Mouse (Mus musculus): Measurements from ENCODE around the gene Ppp1r9b. TPM values are rescaled to one million over a fixed set of nuclear protein-coding genes. Genes with fewer than 3 reads are reported as not detected.

Ppp1r9b gene
- polyA plus RNA-seq, 1 experiment from 2014 or later = 70.2 TPM

DNA sequence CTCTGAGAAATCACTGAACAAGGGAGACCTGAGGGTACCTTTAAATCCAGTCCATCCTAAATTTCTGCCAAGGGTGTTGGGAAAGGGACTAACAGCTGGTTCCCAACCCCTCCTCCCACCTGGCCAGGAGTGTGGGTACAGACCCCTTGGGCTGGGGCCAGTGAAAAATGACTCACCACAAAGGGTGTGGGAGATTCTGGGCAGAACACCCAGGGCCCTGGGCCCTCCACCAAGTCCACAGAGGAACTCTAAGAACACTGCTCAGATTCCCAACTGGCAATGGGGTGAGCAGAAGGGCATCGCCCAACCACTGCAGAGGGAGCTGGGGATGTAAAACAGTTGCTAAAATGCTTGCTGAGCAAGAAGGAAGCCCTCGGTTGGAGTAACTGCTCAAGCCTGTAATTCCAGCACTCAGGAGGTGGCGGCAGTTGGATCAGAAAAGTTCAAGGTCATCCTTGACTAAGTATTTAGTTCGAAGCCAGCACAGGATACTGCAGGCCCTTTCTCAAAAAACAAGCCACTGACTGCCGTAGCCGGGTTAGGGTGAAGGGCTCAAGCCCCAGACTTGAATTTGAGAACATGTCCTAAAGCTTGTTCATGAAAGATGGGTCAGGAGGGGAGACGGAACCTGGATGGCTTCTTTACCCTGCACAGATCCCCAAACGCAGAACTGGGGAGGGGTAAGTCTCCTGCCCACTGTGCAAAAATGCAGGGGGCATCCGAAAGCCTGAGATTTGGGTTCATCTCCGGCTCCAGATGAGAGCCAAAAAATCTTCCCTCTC is 1.9 kb upstream of the Ppp1r9b start:
- TF ChIP-seq CTCF (IDR thresholded peaks at IDR 0.05) = no peak
- no peak for DNase-seq (ENCODE audit: low read depth, low spot score)
- no peaks in the 10 kb centered on the region for H3K27me3 ChIP-seq
- ChIA-PET CTCF (interaction anchor here (1.3 to 2.5 kb wide), 5 partner anchors 10 to 53 kb away, joined by 4 to 13 read pairs (median 4); no protein-coding TSS in a partner anchor), POLR2A (interaction anchor here (0.6 to 2.4 kb wide), 5 partner anchors 9 to 1990 kb away, joined by 3 to 6 read pairs (median 5); no protein-coding TSS in a partner anchor)
- ATAC-seq = no peak
- in situ Hi-C loops (cut with MboI; ENCODE audit: low pct_unique_long_range_greater_than_20kb) = no loop called here

DNA sequence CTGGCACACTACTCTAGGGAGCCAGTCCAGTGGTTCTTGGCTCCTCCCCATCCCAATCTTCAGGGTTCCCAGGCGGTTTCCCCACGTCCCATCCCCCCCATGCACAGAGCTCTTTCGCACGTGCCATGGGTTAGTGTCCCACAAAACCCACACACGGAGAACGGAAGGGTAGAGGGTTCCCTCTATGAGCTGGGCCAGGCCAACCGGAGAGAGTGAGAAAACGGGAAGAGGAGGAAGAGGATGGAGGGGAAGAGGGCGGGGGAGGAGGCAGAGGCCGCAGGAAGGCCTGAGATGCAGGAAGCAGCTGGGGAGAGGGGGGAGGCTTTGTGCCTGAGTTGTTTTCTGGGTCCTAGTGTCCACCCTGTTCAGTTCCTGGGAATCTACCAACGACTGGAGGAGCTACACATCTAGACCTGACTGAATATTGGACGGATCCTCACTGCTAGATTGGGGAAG is 1.2 kb upstream of the Ppp1r9b start:
- POLR2A ChIA-PET = interaction anchor here (0.6 to 3.0 kb wide), 7 partner anchors 10 to 287 kb away, joined by 3 to 18 read pairs (median 6); no protein-coding TSS in a partner anchor

DNA sequence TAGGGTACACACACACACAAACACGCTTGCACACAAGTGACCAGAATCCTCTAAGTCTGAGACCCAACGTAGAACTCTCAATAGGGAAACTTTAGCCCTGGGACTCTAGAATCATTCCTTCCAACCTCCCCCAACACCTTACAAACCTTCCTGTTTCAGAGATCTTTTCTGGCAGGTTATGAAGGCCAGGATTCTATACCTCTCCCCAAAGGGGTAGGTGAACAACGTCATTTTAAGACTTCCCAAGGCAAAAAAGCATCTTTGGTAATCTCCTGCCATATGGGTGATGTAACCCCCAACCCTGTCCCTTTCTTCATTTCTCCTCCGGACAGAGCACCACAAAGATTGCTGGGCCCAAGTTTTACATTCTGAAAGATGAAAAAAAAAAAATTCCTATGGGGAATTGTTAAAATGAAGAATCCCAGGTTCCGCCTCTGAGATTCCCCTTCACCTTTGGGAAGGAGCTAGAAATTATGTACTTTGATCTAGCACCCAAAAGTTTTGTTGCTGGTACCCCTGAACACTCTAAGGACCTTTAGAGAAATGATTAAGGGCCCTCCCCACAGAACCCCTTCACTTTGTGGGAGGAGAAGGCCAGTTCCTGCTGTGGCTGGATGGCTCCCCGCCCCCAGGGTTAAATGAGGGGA is 610 bp upstream of the Ppp1r9b start:
- no peak for ATAC-seq
- ChIA-PET POLR2A (interaction anchor here (0.6 to 3.0 kb wide), 10 partner anchors 10 to 1022 kb away, joined by 3 to 18 read pairs (median 6); partner anchors contain the start of genes Gm20390 and Nme1), CTCF (interaction anchor here (1.0 to 2.5 kb wide), 8 partner anchors 10 to 52 kb away, joined by 3 to 13 read pairs (median 4); no protein-coding TSS in a partner anchor)
- in situ Hi-C loops (cut with MboI; ENCODE audit: low pct_unique_long_range_greater_than_20kb) = no loop called here
- no peak for TF ChIP-seq CTCF (IDR thresholded peaks at IDR 0.05)
- H3K27me3 ChIP-seq = no peaks in the 10 kb centered on the region
- DNase-seq (ENCODE audit: low read depth, low spot score) = no peak

More for the DNA sequence above, 1.2 kb upstream of the Ppp1r9b start:
- CTCF ChIA-PET = interaction anchor here (1.3 to 2.5 kb wide), 6 partner anchors 11 to 52 kb away, joined by 4 to 13 read pairs (median 4); no protein-coding TSS in a partner anchor
- H3K27me3 ChIP-seq = no peaks in the 10 kb centered on the region
- DNase-seq (ENCODE audit: low read depth, low spot score) (no peak), ATAC-seq (peak; percentile 17)
- in situ Hi-C loops (cut with MboI; ENCODE audit: low pct_unique_long_range_greater_than_20kb) = no loop called here
- TF ChIP-seq CTCF (IDR thresholded peaks at IDR 0.05) = no peak

DNA sequence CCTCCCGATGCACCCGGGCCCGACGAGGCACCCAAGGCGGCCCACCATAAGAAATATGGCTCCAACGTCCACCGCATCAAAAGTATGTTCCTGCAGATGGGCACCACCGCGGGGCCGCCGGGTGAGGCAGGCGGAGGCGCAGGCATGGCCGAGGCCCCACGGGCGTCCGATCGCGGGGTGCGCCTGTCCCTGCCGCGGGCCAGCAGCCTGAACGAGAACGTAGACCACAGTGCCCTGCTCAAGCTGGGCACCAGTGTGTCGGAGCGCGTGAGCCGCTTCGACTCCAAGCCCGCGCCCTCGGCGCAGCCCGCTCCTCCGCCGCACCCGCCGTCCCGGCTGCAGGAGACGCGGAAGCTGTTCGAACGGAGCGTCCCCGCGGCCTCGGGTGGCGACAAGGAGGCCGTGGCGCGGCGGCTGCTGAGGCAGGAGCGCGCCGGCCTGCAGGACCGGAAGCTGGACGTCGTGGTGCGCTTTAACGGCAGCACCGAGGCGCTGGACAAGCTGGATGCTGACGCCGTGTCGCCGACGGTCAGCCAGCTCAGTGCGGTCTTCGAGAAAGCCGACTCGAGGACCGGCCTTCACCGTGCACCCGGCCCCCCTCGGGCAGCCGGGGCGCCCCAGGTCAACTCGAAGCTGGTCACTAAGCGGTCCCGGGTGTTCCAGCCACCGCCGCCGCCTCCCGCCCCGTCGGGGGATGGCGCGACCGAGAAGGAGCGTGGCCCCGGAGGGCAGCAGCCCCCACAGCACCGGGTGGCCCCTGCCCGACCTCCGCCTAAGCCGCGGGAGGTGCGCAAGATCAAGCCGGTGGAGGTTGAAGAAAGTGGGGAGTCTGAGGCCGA is 1.0 kb downstream of the Ppp1r9b start:
- ATAC-seq = peak; percentile 9
- CTCF ChIA-PET = interaction anchor here (1.4 to 2.3 kb wide), 2 partner anchors 11 to 13 kb away, joined by 4 to 14 read pairs; no protein-coding TSS in a partner anchor
- in situ Hi-C loops (cut with MboI; ENCODE audit: low pct_unique_long_range_greater_than_20kb) = no loop called here
- POLR2A ChIA-PET = interaction anchor here (0.9 to 3.0 kb wide), 6 partner anchors 8 to 17 kb away, joined by 3 to 18 read pairs (median 6); partner anchors contain the start of genes Samd14 and Sgca
- no peaks in the 10 kb centered on the region for H3K27me3 ChIP-seq
- no peak for TF ChIP-seq CTCF (IDR thresholded peaks at IDR 0.05)
- DNase-seq (ENCODE audit: low read depth, low spot score) = no peak

DNA sequence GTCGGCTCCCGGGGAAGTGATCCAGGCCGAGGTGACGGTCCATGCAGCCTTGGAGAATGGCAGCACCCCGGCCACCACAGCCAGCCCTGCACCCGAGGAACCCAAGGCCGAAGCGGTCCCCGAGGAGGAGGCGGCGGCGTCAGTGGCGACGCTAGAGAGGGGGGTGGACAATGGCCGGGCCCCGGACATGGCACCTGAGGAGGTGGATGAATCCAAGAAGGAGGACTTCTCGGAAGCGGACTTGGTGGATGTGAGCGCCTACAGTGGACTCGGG is 1.6 kb downstream of the Ppp1r9b start:
- ChIA-PET CTCF (interaction anchor here (2.3 kb wide), 1 partner anchor 11 kb away, joined by 14 read pairs; no protein-coding TSS in a partner anchor), POLR2A (interaction anchor here (1.3 to 3.0 kb wide), 5 partner anchors 8 to 49 kb away, joined by 4 to 18 read pairs (median 8); partner anchors contain the start of genes Pdk2 and Samd14)
- ATAC-seq = no peak
- in situ Hi-C loops (cut with MboI; ENCODE audit: low pct_unique_long_range_greater_than_20kb) = no loop called here
- TF ChIP-seq CTCF (IDR thresholded peaks at IDR 0.05) = no peak
- DNase-seq (ENCODE audit: low read depth, low spot score) = no peak
- no peaks in the 10 kb centered on the region for H3K27me3 ChIP-seq

DNA sequence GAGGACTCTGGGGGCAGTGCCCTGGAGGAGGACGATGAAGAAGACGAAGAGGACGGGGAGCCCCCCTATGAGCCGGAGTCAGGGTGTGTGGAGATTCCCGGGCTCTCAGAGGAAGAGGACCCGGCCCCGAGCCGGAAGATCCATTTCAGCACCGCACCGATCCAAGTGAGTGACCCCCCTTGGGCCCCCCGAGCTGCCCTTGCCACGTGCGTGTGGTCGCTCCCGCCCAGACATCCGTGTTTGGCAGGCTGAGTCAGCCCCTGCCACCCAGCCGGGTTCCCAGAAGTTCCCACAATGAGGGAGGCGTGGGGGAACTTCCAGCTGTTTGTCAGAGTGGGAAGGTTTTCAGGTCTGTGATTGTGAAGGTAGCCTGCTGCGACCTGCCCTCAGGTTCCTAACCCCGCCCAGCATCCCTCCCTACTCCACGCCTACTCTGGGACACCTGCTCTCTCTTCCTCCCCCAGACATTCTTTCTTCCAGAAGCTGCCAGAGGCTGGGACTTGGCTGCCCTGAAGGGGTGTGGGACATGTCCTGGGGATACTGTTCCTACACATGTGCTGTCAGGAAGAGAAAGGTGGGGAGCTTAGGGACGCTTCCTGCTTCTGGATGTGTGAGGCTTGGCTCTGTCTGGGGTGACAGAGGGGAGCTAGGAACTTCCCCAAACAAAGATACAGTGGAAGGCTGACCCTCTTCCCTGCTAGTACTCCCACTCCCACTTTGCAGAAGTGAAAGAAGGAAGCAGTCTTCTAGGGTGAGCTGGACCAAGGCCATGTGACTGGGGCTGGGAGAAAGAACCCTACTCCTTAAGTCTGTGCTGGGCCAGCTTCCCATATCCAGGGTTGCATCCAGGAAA is 2.1 kb downstream of the Ppp1r9b start:
- no peaks in the 10 kb centered on the region for H3K27me3 ChIP-seq
- ChIA-PET POLR2A (interaction anchor here (0.9 to 3.0 kb wide), 6 partner anchors 7 to 48 kb away, joined by 4 to 18 read pairs (median 6); partner anchors contain the start of genes Pdk2 and Samd14), CTCF (interaction anchor here (2.3 kb wide), 1 partner anchor 10 kb away, joined by 14 read pairs; no protein-coding TSS in a partner anchor)
- ATAC-seq = peak; percentile 6
- in situ Hi-C loops (cut with MboI; ENCODE audit: low pct_unique_long_range_greater_than_20kb) = no loop called here
- no peak for TF ChIP-seq CTCF (IDR thresholded peaks at IDR 0.05)
- DNase-seq (ENCODE audit: low read depth, low spot score) = no peak

DNA sequence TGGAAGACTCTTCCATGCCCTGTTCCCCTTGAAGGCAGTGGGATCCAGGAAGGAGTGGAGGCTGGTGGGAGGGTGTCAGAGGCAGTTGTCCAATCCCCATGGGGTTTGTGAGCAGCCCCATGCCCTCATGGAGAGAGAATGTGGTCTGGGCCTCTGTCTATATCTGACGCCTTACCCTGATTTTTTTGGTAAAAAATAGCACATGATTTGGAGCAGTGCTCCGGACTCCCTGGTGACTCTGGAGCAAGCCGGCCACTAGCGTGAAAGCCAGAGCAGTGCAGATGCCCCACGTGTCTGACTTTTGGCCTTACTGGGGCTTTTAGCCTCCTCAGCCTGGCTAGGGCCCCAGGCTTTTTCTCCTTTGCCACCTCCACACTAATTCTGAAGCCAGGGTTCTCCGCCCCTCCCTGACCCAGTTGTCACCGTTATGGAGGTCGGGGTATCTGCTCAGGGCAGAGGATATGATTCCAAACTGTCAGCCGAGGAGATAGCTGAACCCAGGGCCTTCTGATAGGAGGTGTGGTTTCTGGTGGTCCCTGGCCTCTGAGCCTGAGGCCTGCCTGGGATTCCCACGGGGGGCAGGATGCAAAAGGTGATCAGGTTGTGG is 3.5 kb downstream of the Ppp1r9b start:
- in situ Hi-C loops (cut with MboI; ENCODE audit: low pct_unique_long_range_greater_than_20kb) = no loop called here
- DNase-seq (ENCODE audit: low read depth, low spot score) = no peak
- ChIA-PET POLR2A (interaction anchor here (0.9 to 2.3 kb wide), 2 partner anchors 9 to 14 kb away, joined by 4 to 13 read pairs; partner anchors contain the start of gene Samd14), CTCF (no interaction called here)
- TF ChIP-seq CTCF (IDR thresholded peaks at IDR 0.05) = no peak
- ATAC-seq = no peak
- H3K27me3 ChIP-seq = no peaks in the 10 kb centered on the region

DNA sequence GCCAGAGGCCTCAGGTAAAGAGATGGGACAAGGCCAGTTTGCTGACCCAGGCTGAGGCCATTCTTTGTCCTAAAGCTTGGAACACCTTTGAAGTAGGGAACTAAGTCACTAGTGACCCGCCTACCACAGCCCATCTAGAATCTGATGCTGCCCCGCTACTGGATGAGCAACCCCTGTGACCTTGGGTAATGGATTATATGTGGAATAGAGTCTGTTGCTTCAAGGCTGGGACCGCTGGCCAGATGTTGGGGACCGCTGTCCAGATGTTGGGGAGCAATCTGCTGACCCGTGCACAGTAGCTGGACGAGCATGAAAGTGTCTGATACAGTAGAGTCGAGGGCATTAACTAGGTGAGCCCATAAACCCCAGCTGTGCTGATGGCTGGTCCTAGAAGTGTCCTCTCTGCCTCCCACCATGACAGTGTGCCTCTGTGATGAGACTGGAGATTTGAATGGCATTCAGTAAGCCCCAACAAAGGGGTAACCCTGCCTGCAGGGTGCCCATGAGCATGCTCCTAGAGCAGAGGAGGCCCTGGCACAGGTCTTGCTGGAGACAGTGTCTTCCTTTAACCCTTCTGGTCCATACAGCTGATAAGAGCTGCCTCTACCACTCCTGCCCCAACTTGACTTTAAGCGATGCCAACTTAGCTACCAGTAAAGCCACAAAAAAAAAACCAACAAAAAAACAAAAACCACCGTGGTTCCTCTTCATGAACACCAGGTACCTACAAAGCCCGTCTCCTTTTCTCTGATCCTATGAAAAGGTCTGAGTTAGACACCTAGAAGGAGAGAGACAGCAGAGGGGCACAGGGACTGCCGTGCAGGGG is 4.3 kb downstream of the Ppp1r9b start:
- TF ChIP-seq CTCF (IDR thresholded peaks at IDR 0.05) = no peak
- H3K27me3 ChIP-seq = no peaks in the 10 kb centered on the region
- CTCF ChIA-PET = no interaction called here
- ATAC-seq (no peak), DNase-seq (ENCODE audit: low read depth, low spot score) (no peak)
- in situ Hi-C loops (cut with MboI; ENCODE audit: low pct_unique_long_range_greater_than_20kb) = no loop called here
- POLR2A ChIA-PET = no interaction called here
